Mouse (Mus musculus) heart, embryonic 10.5 days (tissue): ENCODE data around the gene Adgb. TPM values are rescaled to one million over a fixed set of nuclear protein-coding genes. Genes with fewer than 3 reads are reported as not detected.

Experiments used
- DNase-seq: peaks from one replicate; pipeline ENCODE4 v3.0.0-alpha.2; 2017; ENCODE audit warnings: low spot score
- H3K27ac ChIP-seq: fragments of 300-500 bp; sonication (generic); 2 replicates; pipeline ENCODE4 v1.5.1; 2016; ENCODE audit warnings: mild to moderate bottlenecking
- H3K27me3 ChIP-seq: fragments of 300-500 bp; sonication (generic); 2 replicates; pipeline ENCODE4 v1.6.1; 2016; ENCODE audit warnings: mild to moderate bottlenecking; ENCODE audit not compliant: poor library complexity, insufficient read depth, severe bottlenecking
- H3K36me3 ChIP-seq: fragments of 300-500 bp; sonication (generic); 2 replicates; pipeline ENCODE4 v1.6.1; 2016; ENCODE audit warnings: mild to moderate bottlenecking, moderate library complexity
- H3K4me1 ChIP-seq: fragments of 300-500 bp; sonication (generic); 2 replicates; pipeline ENCODE4 v1.6.1; 2016; ENCODE audit warnings: mild to moderate bottlenecking
- H3K4me3 ChIP-seq: fragments of 300-500 bp; sonication (generic); 2 replicates; pipeline ENCODE4 v1.5.1; 2016; ENCODE audit warnings: mild to moderate bottlenecking, moderate library complexity
- H3K9me3 ChIP-seq: fragments of 300-500 bp; sonication (generic); 2 replicates; pipeline ENCODE4 v1.6.1; 2016; ENCODE audit warnings: mild to moderate bottlenecking, moderate library complexity
- WGBS: fragments of 180-500 bp; shearing (Covaris S2); methylation state at CpG from one replicate; pipeline ENCODE4 v1.1.7; 2016; 5-methylcytosine and 5-hydroxymethylcytosine counted together
- polyA plus RNA-seq: library from polyadenylated mRNA; unstranded; fragments of >200 nt; fragmentation: Nextera tagmentation; extraction: Ambion mirVana; gene quantifications from 2 replicates; pipeline ENCODE4 v1.2.1, GENCODE M21; 2016

Adgb gene
- polyA plus RNA-seq, 1 experiment from 2014 or later = 0.31 TPM

DNA sequence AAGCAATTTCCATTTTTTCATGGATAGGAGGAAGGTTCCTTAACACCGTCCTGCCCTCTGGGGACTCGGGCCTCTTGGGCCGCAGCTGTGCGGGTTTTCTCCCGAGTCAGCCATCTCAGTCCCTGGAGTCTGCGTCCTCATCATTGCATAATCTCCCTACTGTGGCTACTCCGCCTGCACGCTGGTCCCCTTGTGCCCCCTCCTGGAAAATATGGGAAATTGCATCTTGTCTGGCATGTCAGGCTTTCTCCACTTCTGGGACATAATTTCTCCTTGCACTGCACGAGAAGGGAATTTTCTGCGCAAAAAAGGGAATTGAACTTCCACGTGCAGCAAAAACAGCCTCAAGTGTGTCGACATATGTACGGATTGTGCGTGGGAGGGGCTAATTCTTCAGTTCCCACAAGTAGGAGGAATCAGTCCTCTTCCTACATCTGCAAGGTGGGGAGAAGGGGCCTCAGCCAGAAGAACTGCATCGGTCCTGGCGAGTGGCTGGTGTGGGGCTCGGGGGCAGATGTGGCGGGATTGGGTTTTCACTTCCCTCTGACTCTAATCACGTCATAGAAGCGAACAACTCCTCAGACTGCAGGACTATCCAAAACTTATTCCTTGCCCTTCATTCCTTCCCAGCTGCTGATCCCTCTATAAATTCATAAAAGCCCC, 150.9 kb downstream of the Adgb start:
- no peaks in the 10 kb centered on the region for H3K9me3 ChIP-seq
- H3K27ac ChIP-seq = no peak overlapping the region
- no peaks in the 10 kb centered on the region for H3K36me3 ChIP-seq
- peak; percentile 81 for DNase-seq
- H3K4me1 ChIP-seq = no peaks in the 10 kb centered on the region
- WGBS = 9% methylated on average over 20 of the region's 20 CpGs
- H3K4me3 ChIP-seq = peak overlapping the region; percentile 43; the same call in 1 of the 2 replicates
- no peaks in the 10 kb centered on the region for H3K27me3 ChIP-seq

- DNase-seq = no peak
- H3K27ac ChIP-seq = no peak overlapping the region
- 64% methylated on average over 10 of the region's 10 CpGs for WGBS
- H3K27me3 ChIP-seq = no peaks in the 10 kb centered on the region
- no peaks in the 10 kb centered on the region for H3K9me3 ChIP-seq
- no peaks in the 10 kb centered on the region for H3K4me1 ChIP-seq
- peak overlapping the region; percentile 43; the same call in 1 of the 2 replicates for H3K4me3 ChIP-seq
- no peaks in the 10 kb centered on the region for H3K36me3 ChIP-seq
These were observed 151.6 kb downstream of the Adgb start for GRCm38 (mm10) chr10:10320364-10321083.

- H3K4me1 ChIP-seq = no peaks in the 10 kb centered on the region
- no peaks in the 10 kb centered on the region for H3K27me3 ChIP-seq
- WGBS = 83% methylated on average over 3 of the region's 3 CpGs
- no peak for DNase-seq
- H3K36me3 ChIP-seq = no peaks in the 10 kb centered on the region
- H3K27ac ChIP-seq = no peak overlapping the region
- no peak overlapping the region for H3K4me3 ChIP-seq
- no peaks in the 10 kb centered on the region for H3K9me3 ChIP-seq
These were observed 154.0 kb downstream of the Adgb start for GRCm38 (mm10) chr10:10318086-10318485.

GRCm38 (mm10) chr10:10315631-10316030, 156.5 kb downstream of the Adgb start:
- Histone ChIP-seq H3K27ac (no peak overlapping the region), H3K9me3 (no peaks in the 10 kb centered on the region), H3K36me3 (no peaks in the 10 kb centered on the region), H3K4me1 (no peaks in the 10 kb centered on the region), H3K4me3 (no peak overlapping the region), H3K27me3 (no peaks in the 10 kb centered on the region)
- no peak for DNase-seq
- WGBS = 79% methylated on average over 2 of the region's 2 CpGs

GRCm38 (mm10) chr10:10314521-10314920, 157.6 kb downstream of the Adgb start:
- H3K27ac ChIP-seq = no peak overlapping the region
- H3K4me3 ChIP-seq = no peak overlapping the region
- WGBS = 83% methylated on average over 5 of the region's 5 CpGs
- H3K9me3 ChIP-seq = no peaks in the 10 kb centered on the region
- no peak for DNase-seq
- H3K27me3 ChIP-seq = no peaks in the 10 kb centered on the region
- no peaks in the 10 kb centered on the region for H3K4me1 ChIP-seq
- no peaks in the 10 kb centered on the region for H3K36me3 ChIP-seq

DNA sequence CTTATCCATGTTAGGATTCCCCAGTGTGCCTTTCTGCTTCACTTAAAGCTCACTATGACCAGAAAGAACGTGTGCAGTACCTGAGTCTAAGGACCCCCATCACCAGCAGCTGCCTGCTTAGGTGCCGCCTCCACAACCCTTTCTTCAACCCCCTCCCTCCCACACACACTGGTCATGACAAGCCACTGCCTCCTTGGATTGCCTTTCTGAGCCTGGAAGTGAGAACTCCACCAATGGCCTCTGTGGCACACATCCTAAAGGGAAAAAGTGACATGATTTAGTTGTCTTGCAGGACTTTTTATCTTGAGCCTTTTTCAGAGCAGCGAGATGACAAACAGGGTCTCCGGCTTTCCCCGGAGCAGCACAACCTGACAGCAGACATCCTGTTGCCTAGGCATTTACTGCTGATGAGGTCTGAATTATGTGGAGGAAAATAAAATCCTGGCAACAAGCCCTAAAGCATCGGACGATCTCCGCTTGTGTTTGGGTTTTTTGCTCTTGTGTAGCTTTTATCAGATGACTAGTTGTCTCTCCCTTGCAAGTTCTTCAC, 162.2 kb downstream of the Adgb start:
- no peaks in the 10 kb centered on the region for H3K36me3 ChIP-seq
- no peak overlapping the region for H3K27ac ChIP-seq
- H3K4me3 ChIP-seq = no peak overlapping the region
- WGBS = 68% methylated on average over 8 of the region's 8 CpGs
- H3K9me3 ChIP-seq = no peaks in the 10 kb centered on the region
- H3K4me1 ChIP-seq = no peaks in the 10 kb centered on the region
- H3K27me3 ChIP-seq = no peaks in the 10 kb centered on the region
- DNase-seq = no peak

DNA sequence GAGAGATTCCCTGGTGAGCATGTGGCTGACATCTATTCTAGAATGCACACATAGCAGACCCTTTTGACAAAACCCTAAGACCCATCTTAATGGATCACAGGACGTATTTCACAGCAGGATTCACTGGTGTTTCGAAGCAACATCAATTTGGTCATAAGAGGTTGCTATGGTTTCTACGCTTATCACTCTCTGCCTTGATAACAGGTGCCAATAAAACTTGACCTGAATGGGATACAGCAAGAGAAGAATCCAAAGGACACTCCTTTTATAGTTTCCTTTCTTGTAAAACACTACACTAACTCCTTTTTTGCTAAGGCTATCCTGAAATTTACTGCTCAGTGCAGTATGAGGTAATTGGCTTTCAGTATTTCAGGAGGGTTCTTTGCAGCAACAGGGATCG, 163.1 kb downstream of the Adgb start:
- 82% methylated on average over 4 of the region's 4 CpGs for WGBS
- Histone ChIP-seq H3K9me3 (no peaks in the 10 kb centered on the region), H3K27me3 (no peaks in the 10 kb centered on the region), H3K4me1 (no peaks in the 10 kb centered on the region), H3K36me3 (no peaks in the 10 kb centered on the region), H3K4me3 (no peak overlapping the region), H3K27ac (no peak overlapping the region)
- DNase-seq = no peak

DNA sequence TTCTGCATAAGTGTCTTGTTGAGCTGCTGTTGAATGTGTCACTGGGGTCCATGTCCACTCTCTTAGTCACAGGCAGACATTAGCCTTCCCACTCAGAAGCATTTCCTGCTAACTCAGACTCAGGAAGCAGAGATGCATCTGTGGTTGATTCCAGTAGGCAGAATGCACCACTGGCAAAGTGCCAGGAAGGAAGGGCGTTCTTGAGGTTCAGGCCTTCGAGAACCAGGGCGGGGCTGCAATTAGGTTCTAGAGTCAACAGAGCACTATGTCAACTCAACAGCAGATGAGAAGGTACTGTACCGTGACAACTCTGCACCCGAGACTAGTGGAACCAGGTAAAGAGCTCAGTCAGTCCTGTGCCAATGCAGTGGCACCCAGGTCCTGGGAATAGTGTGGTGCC, 164.7 kb downstream of the Adgb start:
- H3K4me3 ChIP-seq = no peak overlapping the region
- WGBS = 72% methylated on average over 5 of the region's 5 CpGs
- no peaks in the 10 kb centered on the region for H3K27me3 ChIP-seq

GRCm38 (mm10) chr10:10304370-10304769, 167.8 kb downstream of the Adgb start:
- H3K4me3 ChIP-seq = no peak overlapping the region
- WGBS = 81% methylated on average over 4 of the region's 4 CpGs
- DNase-seq = no peak
- H3K9me3 ChIP-seq = no peaks in the 10 kb centered on the region
- H3K36me3 ChIP-seq = no peaks in the 10 kb centered on the region
- no peak overlapping the region for H3K27ac ChIP-seq
- no peaks in the 10 kb centered on the region for H3K27me3 ChIP-seq
- peaks cover 5% of the 10 kb centered on the region; the same call in 1 of the 2 replicates for H3K4me1 ChIP-seq

More for the DNA sequence above, 164.7 kb downstream of the Adgb start:
- Histone ChIP-seq H3K27ac (no peak overlapping the region), H3K4me1 (no peaks in the 10 kb centered on the region), H3K36me3 (no peaks in the 10 kb centered on the region), H3K9me3 (no peaks in the 10 kb centered on the region)
- no peak for DNase-seq

DNA sequence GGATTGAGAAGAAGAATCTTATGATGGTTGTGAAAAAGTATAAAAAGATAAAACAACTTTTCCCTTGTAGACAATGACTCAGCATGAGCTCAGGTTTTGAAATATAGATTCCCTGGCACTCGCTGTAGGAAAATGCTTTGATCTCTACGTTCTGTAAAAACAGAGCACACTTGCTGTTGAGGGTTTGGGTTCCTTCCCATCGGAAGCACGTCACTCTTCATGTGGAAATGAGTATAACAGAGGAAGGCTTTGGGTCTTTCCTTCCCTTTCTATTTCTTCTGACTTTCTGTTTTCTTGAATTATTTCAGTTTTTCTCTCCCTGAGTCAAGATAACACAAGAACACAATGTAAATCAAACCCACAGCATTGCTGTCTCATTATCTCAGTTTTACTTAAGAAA, 170.4 kb downstream of the Adgb start:
- no peak for DNase-seq
- H3K9me3 ChIP-seq = no peaks in the 10 kb centered on the region
- WGBS = 51% methylated on average over 4 of the region's 4 CpGs
- H3K27me3 ChIP-seq = no peaks in the 10 kb centered on the region
- no peaks in the 10 kb centered on the region for H3K36me3 ChIP-seq
- H3K4me3 ChIP-seq = no peak overlapping the region
- peaks cover 5% of the 10 kb centered on the region; the same call in 1 of the 2 replicates for H3K4me1 ChIP-seq
- H3K27ac ChIP-seq = no peak overlapping the region

DNA sequence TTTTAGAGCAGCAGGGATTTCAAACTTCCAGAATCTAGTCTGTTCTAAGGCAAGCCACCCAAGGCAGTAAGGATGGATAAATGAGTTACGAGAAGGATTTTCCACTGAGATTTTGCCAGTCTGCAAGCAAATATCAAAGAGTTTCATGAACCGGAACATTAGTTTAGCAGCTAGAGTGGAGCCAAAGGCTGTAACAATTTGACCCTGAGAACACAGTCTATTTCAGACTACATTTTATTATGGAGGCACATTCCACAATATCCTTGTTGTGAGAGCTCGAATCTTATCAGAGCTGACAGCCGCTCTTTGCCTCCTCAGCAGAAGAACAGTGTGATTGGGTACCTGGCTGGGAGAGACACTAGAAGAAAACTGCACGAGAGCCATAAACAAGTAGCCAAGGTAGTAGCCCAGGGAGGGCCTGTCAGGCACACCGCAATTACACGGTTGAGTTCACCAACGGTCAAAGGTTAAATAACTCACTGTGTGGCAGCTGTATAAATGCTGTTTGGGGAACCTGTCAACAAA, 171.1 kb downstream of the Adgb start:
- H3K4me3 ChIP-seq = no peak overlapping the region
- no peaks in the 10 kb centered on the region for H3K27me3 ChIP-seq
- WGBS = 42% methylated on average over 8 of the region's 8 CpGs
- no peaks in the 10 kb centered on the region for H3K9me3 ChIP-seq
- DNase-seq = no peak
- peaks cover 5% of the 10 kb centered on the region; the same call in 1 of the 2 replicates for H3K4me1 ChIP-seq
- no peaks in the 10 kb centered on the region for H3K36me3 ChIP-seq
- H3K27ac ChIP-seq = no peak overlapping the region

GRCm38 (mm10) chr10:10299987-10300386, 172.1 kb downstream of the Adgb start:
- no peak for DNase-seq
- 91% methylated on average over 4 of the region's 4 CpGs for WGBS
- Histone ChIP-seq H3K27ac (no peak overlapping the region), H3K27me3 (no peaks in the 10 kb centered on the region), H3K4me3 (no peak overlapping the region), H3K36me3 (no peaks in the 10 kb centered on the region), H3K9me3 (no peaks in the 10 kb centered on the region), H3K4me1 (peaks cover 5% of the 10 kb centered on the region; the same call in 1 of the 2 replicates)

DNA sequence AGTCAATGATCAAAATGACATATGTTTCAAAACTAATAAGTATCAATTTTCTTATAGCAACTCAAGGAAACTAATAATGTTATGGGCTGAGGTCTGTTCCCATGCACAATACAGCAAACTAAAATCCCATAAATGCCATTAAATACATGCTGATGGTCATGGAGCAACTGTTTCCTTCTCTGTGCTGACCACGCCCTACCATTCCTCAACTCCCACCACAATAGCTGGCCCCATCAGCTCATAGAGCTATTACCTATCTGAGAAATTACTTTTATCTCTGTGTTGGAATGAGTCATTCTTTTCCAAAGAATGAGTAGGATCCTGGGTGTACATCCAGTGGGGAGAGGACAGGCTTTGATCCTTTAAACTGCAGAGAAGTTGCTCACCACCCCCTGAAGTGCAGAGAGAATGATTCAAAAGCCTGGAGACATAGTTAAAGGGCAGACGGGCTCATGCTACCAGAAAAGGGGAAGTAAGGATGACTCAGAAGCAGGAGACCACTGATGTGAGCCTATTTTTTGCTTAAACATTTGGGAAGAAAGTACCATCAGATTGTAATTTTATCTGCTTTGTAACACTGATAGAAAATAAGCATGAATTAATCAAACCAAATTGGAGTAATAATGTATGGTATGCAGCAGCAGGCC, 184.8 kb downstream of the Adgb start:
- Histone ChIP-seq H3K27me3 (no peaks in the 10 kb centered on the region), H3K27ac (no peak overlapping the region), H3K9me3 (no peaks in the 10 kb centered on the region), H3K36me3 (no peaks in the 10 kb centered on the region), H3K4me1 (no peaks in the 10 kb centered on the region), H3K4me3 (no peak overlapping the region)
- no peak for DNase-seq
- 66% methylated on average over 2 of the region's 2 CpGs for WGBS
